Mouse (Mus musculus): Measurements from ENCODE around the gene Il2rb.

Gene Il2rb

DNA sequence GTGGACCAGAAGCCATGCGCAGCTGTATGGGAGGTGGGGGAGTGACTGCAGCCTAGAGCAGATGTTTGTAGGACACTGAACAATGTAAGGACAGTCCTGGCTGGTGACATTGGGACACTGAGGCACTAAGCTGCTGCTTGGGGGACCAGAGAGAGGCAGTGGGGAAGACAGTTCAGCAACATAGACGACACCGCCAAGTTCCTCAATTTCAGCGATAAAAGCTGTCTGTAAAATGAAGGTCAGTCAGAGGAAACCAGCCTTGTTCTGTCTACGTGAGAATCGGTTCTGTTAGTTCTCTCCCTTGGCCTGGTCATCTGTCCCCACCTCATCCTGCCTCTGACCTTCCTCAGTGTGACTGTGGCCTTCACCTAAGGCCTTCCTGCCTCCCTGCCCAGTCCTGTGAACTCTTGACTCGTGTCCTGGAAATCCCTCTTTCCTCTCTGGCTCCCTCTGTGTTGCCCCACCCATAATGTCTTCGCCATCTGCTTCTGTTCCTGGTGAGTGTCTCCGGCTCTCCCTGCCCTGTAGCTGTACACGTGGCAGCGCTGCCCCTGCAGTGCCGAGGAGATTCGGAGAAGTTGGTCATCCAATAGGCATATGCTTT lies 25.1 kb upstream of the Il2rb start:
- no peak for DNase-seq (ENCODE audit: low read depth, low spot score)

DNA sequence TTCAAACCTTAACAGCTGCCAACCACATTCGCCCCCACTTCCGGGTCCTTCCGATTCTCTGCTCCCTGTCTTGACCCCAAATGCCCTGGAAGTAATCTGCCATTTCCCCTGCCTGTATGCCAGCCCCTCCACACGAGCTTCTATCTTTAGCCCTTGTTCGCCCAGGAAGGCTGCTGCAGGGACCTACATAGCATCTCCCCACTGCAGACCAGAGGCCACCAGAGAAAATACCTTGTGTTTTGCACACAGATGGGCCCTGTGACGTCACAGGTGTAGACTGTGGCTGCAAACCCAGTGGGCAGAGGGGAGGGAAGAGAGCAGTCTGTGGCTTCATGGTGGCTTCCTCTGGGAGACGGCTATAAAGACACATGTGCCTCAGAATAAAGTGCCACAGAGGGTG lies 23.1 kb upstream of the Il2rb start:
- DNase-seq (ENCODE audit: low read depth, low spot score): no peak

DNA sequence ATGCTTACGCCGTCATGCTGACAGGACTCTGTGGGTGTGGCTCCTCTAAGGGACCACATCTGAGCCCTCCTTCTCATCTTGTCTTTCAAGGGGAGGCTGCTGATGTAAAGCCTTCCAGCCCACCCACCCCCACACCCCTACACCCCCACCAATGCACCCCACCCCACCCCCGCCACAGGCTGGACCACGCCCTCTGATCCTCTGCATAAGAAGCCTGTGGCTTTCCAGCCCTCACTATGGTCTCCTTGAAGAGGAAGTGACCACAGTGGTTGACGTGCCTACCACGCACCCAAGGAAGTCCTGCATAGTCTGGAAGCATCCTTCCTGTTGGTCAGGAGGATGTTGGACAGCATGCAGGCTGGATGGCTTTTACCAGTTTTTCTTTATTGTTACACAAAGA lies 20.7 kb upstream of the Il2rb start:
- no peak for DNase-seq (ENCODE audit: low read depth, low spot score)

GRCm38 (mm10) chr15:78514393-78515146 lies 19.5 kb upstream of the Il2rb start:
- DNase-seq (ENCODE audit: low read depth, low spot score): peak; percentile 47

GRCm38 (mm10) chr15:78513019-78513418 lies 17.9 kb upstream of the Il2rb start:
- DNase-seq (ENCODE audit: low read depth, low spot score): no peak

DNA sequence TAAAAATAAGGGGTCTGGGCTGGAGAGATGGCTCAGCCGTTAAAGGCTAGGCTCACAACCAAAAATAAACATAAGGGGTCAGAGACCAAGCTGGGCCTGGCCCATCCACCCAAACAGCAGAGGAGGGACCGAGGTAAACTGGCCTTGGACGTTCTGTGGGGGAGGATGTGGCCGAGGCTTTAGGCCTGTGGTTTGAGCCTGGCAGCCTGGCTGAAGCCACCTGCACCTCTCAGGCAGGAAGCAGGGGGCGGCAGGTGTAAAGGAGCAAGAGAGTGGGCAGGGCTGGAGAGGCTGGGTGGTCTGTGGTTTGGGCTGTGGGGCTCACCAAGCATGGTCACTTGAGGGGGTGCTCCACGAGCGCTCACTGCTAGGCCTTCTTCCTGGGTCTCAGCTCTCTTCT lies 16.9 kb upstream of the Il2rb start:
- no peak for DNase-seq (ENCODE audit: low read depth, low spot score)

- DNase-seq (ENCODE audit: low read depth, low spot score): no peak
Observed at GRCm38 (mm10) chr15:78510736-78511135, 15.7 kb upstream of the Il2rb start.

- no peak for DNase-seq (ENCODE audit: low read depth, low spot score)
Observed at GRCm38 (mm10) chr15:78510121-78510576, 15.1 kb upstream of the Il2rb start.

DNA sequence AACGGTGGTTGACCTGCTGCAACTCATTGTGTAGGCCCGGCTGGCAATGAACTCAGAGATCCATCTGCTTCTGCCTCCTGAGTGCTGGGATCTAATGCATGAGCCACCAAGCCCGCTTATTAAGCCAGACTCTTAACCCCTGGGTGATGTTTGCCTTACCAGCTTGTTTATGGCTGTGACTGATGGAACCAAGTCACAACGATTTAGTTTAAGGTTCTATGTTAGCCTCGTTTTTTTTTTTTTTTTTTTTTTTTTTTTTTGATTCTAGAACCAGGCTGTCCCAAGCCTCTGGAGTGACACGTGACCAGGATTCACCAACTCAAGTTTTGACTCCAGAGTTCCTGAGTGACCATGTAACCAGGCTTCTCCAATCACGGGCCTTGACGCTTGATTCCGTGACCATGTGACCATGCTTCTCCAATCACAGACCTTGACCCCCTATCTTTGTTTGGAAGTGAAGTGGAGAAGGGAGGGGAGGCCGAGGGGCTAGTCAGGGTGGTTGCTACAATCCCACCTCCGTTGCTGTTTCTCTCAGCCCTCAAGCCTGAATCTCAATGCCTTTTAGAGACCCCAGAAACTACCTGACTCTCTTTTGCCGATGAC lies 14.3 kb upstream of the Il2rb start:
- no peak for DNase-seq (ENCODE audit: low read depth, low spot score)

GRCm38 (mm10) chr15:78508443-78508842 lies 13.4 kb upstream of the Il2rb start:
- no peak for DNase-seq (ENCODE audit: low read depth, low spot score)

GRCm38 (mm10) chr15:78505541-78505940 lies 10.5 kb upstream of the Il2rb start:
- DNase-seq (ENCODE audit: low read depth, low spot score): no peak

GRCm38 (mm10) chr15:78504816-78505215 lies 9.7 kb upstream of the Il2rb start:
- DNase-seq (ENCODE audit: low read depth, low spot score): no peak

DNA sequence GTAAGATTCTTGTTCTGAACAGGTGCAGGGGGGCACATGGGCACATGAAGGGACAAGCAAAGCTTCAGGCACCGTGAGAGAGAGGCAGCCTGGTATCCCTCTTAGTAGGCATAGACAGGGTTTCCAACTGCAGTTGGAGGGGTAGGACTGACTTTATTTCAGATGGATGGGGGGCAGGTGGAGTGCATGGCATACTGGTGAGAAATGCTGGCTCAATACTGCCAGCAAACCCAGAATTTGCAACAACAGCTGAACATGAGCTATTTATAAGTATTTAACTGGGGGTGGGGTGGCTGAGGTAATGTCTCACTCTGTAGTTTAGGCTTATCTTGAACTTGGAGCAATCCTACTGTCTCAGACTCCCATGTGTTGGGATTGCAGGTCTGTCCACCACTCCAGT lies 8.9 kb upstream of the Il2rb start:
- DNase-seq (ENCODE audit: low read depth, low spot score): no peak

GRCm38 (mm10) chr15:78502437-78503132 lies 7.5 kb upstream of the Il2rb start:
- no peak for DNase-seq (ENCODE audit: low read depth, low spot score)

DNA sequence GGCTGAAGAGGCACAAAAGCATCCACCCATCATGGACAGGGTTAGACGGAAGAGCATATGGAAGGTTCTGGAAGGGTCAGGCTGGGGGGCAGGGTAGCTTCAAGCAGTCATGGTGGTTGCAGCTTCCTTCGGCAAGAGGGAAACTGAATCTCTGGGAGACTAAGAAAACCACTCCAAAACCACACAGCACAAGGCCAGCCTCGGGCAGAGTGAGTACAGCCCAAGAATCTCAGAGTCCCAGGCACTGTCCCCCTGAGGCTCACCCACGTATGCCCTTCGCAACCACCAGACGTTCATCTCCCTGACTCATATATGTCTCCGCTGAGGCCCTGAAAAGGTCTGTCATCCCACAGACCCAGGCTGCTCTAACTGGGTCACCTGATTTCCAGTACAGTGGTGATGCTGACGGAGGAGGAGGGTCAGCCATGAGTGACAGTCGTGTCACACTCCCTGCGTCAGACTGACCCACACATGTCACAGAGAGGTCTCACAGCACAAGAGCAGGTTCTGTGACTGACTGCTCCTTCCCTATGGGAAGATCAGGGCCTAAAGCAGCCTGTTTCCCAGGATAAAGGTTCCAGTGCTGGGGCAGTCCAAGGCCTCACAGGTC lies 1.6 kb downstream of the Il2rb start:
- DNase-seq (ENCODE audit: low read depth, low spot score): no peak

DNA sequence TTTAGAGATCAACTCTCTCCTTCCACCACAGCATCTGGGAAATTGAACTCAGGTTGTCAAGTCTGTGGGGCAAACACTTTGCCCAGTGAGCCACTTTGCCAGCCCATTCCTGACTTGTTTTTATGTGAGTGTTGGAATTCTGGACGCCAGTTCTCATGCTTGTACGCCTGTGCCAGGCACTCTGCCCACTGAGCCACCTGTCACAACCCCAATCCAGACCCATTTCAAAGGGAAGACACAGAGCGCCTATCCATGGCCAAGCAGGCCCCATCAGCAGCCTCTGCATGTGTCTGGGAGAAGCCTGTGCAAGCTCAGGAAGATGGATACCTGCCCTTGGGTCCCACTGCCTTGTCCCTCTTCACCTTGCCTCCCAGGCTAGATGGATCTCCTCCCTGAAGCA lies 3.8 kb downstream of the Il2rb start:
- no peak for DNase-seq (ENCODE audit: low read depth, low spot score)

DNA sequence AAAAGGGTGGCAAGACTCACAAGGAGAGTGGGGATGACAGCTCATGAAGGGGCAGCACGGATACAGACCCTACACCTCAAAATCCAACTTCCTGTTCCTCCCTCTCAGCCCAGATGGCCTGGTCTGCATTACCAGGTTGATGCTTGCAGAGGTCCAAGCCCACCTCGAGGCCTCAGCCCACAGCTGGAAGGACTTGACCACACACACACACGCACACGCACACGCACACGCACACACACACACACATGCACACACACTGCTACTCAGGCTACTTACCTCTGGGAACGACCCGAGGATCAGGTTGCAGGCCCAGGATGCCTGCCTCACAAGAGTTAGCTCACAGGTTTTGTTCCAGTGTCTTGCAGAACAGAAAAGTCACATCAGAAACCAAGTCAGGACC lies 5.2 kb downstream of the Il2rb start:
- no peak for DNase-seq (ENCODE audit: low read depth, low spot score)

GRCm38 (mm10) chr15:78489248-78489647 lies 5.8 kb downstream of the Il2rb start:
- no peak for DNase-seq (ENCODE audit: low read depth, low spot score)

GRCm38 (mm10) chr15:78487066-78487465 lies 8.0 kb downstream of the Il2rb start:
- no peak for DNase-seq (ENCODE audit: low read depth, low spot score)

DNA sequence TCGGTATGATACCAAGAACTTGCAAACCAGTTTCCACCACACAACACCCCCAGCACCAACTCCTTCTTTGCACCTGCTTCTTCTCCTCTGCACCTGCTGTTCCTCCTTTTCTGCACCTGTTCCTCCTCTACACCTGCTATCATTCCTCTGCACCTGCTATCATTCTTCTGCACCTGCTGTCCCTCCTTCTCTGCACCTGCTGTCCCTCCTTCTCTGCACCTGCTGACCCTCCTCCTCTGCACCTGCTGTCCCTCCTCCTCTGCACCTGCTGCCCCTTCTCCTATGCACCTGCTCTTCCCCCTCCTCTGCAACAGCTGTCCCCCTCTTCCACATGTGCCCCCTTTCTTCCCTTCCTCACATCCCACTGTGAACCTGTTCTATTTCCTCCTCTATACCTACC lies 8.5 kb downstream of the Il2rb start:
- no peak for DNase-seq (ENCODE audit: low read depth, low spot score)

DNA sequence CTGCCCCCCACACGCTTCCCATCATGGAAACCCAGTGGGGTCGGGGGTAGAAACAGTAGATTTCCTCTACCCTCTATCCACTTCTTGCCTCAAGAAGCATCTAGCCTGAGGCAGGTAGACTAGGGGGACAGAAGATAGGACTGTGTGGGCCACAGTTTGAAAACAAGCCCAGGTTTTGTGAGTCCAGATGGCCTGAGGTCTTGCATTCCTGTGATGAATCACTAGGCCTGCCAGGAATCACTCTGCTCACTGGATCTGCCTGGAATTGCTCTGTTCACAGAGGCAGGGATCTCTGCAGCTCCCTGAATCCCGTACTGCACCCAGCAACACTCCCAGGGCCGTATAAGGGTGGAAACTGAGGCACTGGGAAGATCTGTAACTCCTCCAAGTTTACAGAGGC lies 11.8 kb downstream of the Il2rb start:
- DNase-seq (ENCODE audit: low read depth, low spot score): peak; percentile 10

GRCm38 (mm10) chr15:78482518-78482917 lies 12.6 kb downstream of the Il2rb start:
- DNase-seq (ENCODE audit: low read depth, low spot score): no peak
